8 mouse cellular contexts compared by ENCODE assay signal in genomic region chr10:66921776-66922175, GRCm38 (mm10).
A peak's percentile ranks its signal among the peaks of the same experiment; 100 is the strongest.
DNase-seq lines count a peak whose midpoint lies in the region; ATAC-seq lines count a peak whose summit lies in the region.

No protein-coding gene starts in this region.

- DNase-seq in heart, postnatal 4 days = no peak
- no peak for DNase-seq in embryonic facial prominence, embryonic 10.5 days (ENCODE audit: low spot score)
- DNase-seq in midbrain, embryonic 14.5 days = no peak
- no peak for DNase-seq in adrenal gland, postnatal 4 days (ENCODE audit: low spot score in 2 of 2)
- DNase-seq in urinary bladder, adult 18-20 months (ENCODE audit: low spot score in 2 of 2) = no peak

- no peak overlapping the region for H3K4me3 ChIP-seq in heart, embryonic 16.5 days (ENCODE audit: low read length)
- no peak overlapping the region for H3K4me3 ChIP-seq in embryonic facial prominence, embryonic 10.5 days
- H3K4me3 ChIP-seq in hindbrain, embryonic 16.5 days (ENCODE audit: low read length) = no peak overlapping the region
- H3K4me3 ChIP-seq in midbrain, embryonic 14.5 days (replicated peaks; ENCODE audit: low read depth, low read length) = no peak overlapping the region

- 30% methylated on average over 6 of the region's 6 CpGs for WGBS in heart, embryonic 16.5 days
- WGBS in embryonic facial prominence, embryonic 10.5 days = 47% methylated on average over 6 of the region's 6 CpGs
- WGBS in hindbrain, embryonic 16.5 days = 22% methylated on average over 6 of the region's 6 CpGs
- 34% methylated on average over 6 of the region's 6 CpGs for WGBS in midbrain, embryonic 14.5 days

- H3K36me3 ChIP-seq in heart, embryonic 16.5 days (ENCODE audit: control insufficient read depth, insufficient read depth) = no peaks in the 10 kb centered on the region
- H3K36me3 ChIP-seq in embryonic facial prominence, embryonic 10.5 days (replicated peaks) = no peaks in the 10 kb centered on the region
- H3K36me3 ChIP-seq in hindbrain, embryonic 16.5 days (ENCODE audit: control insufficient read depth, insufficient read depth, low read length) = no peaks in the 10 kb centered on the region
- H3K36me3 ChIP-seq in midbrain, embryonic 14.5 days (ENCODE audit: control insufficient read depth, insufficient read depth, low read length) = no peaks in the 10 kb centered on the region

- H3K27me3 ChIP-seq in heart, embryonic 16.5 days (ENCODE audit: control insufficient read depth, insufficient read depth, low read length) = no peaks in the 10 kb centered on the region
- H3K27me3 ChIP-seq in embryonic facial prominence, embryonic 10.5 days (replicated peaks; ENCODE audit: low read depth, poor library complexity, severe bottlenecking) = peaks cover 26% of the 10 kb centered on the region
- H3K27me3 ChIP-seq in hindbrain, embryonic 16.5 days (replicated peaks; ENCODE audit: control insufficient read depth, insufficient read depth, low read length) = no peaks in the 10 kb centered on the region
- no peaks in the 10 kb centered on the region for H3K27me3 ChIP-seq in midbrain, embryonic 14.5 days (ENCODE audit: control insufficient read depth, insufficient read depth, low read length)

- H3K27ac ChIP-seq in heart, embryonic 16.5 days (ENCODE audit: low read length) = peak overlapping the region; percentile 95
- H3K27ac ChIP-seq in embryonic facial prominence, embryonic 10.5 days (replicated peaks) = peak overlapping the region; percentile 79
- peak overlapping the region; percentile 85; the same call in 1 of the 2 replicates for H3K27ac ChIP-seq in hindbrain, embryonic 16.5 days (ENCODE audit: low read depth, low read length)
- peak overlapping the region; percentile 92 for H3K27ac ChIP-seq in midbrain, embryonic 14.5 days (replicated peaks; ENCODE audit: low read depth, low read length)

- H3K9ac ChIP-seq in heart, embryonic 16.5 days (ENCODE audit: low read length) = peak overlapping the region; percentile 33; the same call in 1 of the 2 replicates
- H3K9ac ChIP-seq in hindbrain, embryonic 16.5 days (ENCODE audit: low read depth, low read length) = 0 out of 2 replicates have a peak overlapping the region, but pooled peaks have one; percentile 4
- peak overlapping the region; percentile 29; the same call in 1 of the 2 replicates for H3K9ac ChIP-seq in midbrain, embryonic 14.5 days (replicated peaks; ENCODE audit: low read length)

- H3K9me3 ChIP-seq in heart, embryonic 16.5 days (replicated peaks; ENCODE audit: control insufficient read depth, low read length) = no peaks in the 10 kb centered on the region; the same call in 1 of the 2 replicates
- H3K9me3 ChIP-seq in embryonic facial prominence, embryonic 10.5 days = no peaks in the 10 kb centered on the region
- H3K9me3 ChIP-seq in hindbrain, embryonic 16.5 days (ENCODE audit: control insufficient read depth, low read length) = no peaks in the 10 kb centered on the region
- H3K9me3 ChIP-seq in midbrain, embryonic 14.5 days (ENCODE audit: control insufficient read depth, low read length) = no peaks in the 10 kb centered on the region

- H3K4me1 ChIP-seq in heart, embryonic 16.5 days (ENCODE audit: control insufficient read depth, insufficient read depth, low read length) = peaks cover 34% of the 10 kb centered on the region
- H3K4me1 ChIP-seq in embryonic facial prominence, embryonic 10.5 days = peaks cover 38% of the 10 kb centered on the region
- peaks cover 19% of the 10 kb centered on the region for H3K4me1 ChIP-seq in hindbrain, embryonic 16.5 days (ENCODE audit: control insufficient read depth, insufficient read depth, low read depth, low read length)
- H3K4me1 ChIP-seq in midbrain, embryonic 14.5 days (ENCODE audit: control insufficient read depth, insufficient read depth, low read length) = peaks cover 26% of the 10 kb centered on the region

- H3K4me2 ChIP-seq in heart, embryonic 16.5 days (ENCODE audit: low read depth, low read length) = peak overlapping the region; percentile 65
- peak overlapping the region; percentile 49; the same call in 1 of the 2 replicates for H3K4me2 ChIP-seq in hindbrain, embryonic 16.5 days (ENCODE audit: low read length)
- H3K4me2 ChIP-seq in midbrain, embryonic 14.5 days (ENCODE audit: low read length) = peak overlapping the region; percentile 50; the same call in 1 of the 2 replicates

- peak; percentile 14; the same call in 1 of the 2 replicates for ATAC-seq in heart, embryonic 16.5 days (replicated peaks; ENCODE audit: extremely low read depth, insufficient read depth, low FRiP score)
- ATAC-seq in hindbrain, embryonic 16.5 days = no peak
- ATAC-seq in midbrain, embryonic 14.5 days (ENCODE audit: low FRiP score, low TSS enrichment) = no peak
- ATAC-seq in activated CD4-positive, CD25-positive, alpha-beta regulatory T cell, adult 4 months = no peak
